Mouse (Mus musculus) CD8-positive naive resting alpha-beta T cell, adult 2 months (primary cell): ENCODE results near the gene Kdm4c.
"Not testable (repeated sequence)": the region's sequence is repeated elsewhere in the genome, so short reads cannot be mapped to it uniquely, and the experiment has no call there.

ENCODE experiments used
- DNase-seq, 2 experiments: peaks; one replicate each; pipeline ENCODE4 v3.0.0; 2022; ENCODE audit warnings: low read depth in 2 of 2, low spot score in 2 of 2

Gene Kdm4c

DNA sequence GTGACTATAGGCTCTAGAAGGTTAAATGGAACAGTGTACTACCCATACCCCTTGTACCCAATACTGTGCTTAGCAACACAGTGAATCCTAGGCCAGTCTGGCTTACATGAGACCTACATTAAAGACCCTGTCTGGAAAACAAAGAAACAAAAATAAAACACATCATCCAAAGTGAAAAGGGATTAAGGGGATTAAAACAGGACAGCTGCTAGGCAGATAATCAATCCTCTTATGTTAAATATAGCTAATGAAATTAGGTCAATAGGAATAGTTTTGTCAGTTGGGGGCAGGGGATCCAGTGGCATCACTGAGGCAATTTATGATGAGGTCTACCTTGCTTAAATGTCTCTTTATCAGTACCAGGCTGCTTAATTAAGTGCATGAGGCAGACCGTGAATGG lies at the start of gene Kdm4c:
Gene Kdm4c (plus strand): TSS at position 322 of the 400 bp plus-strand sequence.
- no peak for DNase-seq

DNA sequence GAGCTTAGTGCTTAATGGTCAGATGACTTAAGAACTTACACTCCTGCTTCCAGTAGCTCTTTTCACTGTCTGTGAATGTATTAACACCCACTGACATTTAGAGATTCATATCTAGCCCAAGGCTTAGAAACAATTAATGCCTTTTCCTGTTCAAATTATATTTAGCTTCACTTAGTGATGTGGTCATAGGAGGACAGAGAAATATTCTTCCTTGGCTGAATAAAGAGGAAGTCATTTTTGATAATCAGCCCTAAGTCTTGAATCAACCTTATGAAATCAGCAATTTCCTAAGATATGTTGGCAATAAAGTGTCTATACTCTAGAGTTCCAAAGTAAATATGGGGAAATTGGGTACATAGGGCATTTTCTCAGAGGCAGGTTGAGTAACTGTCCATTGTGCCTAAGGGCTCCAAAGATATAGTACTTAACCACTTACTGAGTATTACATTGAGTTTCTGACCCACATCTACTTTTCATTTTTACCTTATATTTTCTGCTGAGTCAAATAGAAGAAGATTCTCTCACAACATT lies 41.0 kb upstream of the Kdm4c start:
- no peak for DNase-seq

DNA sequence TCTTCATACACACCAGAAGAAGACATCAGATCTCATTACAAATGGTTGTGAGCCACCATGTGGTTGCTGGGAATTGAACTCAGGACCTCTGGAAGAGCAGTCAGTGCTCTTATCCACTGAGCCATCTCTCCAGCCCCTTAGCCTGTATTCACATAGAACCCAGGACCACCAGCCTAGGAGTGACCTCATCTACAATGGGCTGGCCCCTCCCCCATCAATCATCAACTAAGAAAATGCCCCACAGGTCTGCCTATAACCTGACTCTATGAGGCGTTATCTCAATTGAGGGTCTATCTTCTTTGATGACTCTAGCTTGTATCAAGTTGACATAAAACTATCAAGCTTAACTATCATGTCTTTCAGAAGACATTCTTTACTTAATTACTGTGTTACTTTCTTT lies 20.5 kb upstream of the Kdm4c start:
- DNase-seq = not testable (repeated sequence)

DNA sequence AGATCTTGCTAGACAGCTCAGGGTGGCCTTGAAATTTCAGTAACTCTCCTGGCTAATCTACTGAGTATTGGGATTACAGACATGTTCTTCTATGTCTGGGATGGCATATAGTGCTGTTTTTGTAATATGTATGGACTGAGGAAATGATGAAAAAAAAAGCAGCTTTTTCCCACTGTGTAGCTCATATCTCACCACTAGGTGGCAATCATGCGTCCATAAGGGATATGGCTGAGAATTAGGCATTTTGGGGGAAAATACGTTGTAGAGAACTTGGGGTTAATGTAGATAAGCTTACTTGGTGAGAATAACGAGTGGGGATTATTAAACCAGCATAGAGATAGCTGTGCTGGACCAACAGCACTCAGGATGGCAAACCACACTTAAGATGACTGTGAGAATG lies 19.9 kb upstream of the Kdm4c start:
- no peak for DNase-seq

DNA sequence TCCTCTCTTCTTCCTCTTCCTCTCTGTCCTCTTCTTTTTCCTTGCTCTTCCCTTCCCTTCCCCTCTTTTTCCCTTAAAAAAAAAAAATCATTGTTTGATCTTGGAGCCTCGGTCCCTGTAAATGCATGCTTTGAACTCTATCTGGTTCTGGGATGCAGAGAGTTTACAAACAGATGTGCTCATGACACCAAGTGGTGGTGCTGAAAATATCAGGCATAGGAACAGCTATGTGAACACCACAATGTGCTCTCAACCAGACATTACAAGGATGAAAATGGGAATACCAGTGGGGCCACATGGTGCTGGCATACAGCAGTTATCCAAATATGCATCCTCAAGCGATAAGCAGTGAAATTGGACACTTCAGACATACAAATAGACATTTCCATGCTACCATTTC lies 18.1 kb upstream of the Kdm4c start:
- no peak for DNase-seq

DNA sequence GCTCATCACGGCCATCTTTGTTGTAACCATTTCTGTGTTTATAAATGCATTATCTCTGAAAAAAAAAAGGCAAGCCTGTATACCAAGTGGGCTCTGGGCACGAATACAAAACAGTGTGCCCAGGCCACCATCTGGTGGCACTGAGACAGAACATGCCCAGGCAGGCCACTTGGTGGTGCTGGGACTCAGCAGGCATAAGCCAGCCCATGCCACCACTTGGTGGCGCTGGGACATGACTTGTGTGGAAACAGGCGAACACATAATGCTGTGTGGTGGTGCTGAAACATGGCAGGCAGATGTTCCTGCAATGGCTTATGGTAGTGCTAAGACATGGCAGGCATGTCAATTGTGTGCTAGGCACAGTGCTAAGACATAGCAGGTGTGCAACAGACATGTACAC lies 11.3 kb upstream of the Kdm4c start:
- DNase-seq = peak in 1 of 2 experiments; percentile 16

DNA sequence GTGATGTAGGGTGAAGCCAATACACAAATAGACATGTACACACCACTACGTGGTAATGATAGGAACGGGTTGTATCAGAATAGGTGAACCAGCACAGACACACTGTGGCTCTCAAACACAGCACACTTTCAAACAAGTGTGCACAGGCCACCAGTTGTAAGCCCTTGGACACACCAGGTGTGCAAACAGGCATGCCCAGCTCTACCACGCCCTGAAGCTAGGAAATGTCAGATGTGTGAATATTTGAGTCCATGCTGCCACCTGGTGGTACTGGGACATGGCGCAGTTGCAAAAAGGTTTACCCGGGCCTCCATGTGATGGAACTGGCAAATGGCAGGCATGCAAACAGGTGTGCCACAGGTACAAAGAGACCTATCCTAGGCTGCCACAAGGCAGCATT lies 10.9 kb upstream of the Kdm4c start:
- peak; percentile 16 to 57 for DNase-seq

DNA sequence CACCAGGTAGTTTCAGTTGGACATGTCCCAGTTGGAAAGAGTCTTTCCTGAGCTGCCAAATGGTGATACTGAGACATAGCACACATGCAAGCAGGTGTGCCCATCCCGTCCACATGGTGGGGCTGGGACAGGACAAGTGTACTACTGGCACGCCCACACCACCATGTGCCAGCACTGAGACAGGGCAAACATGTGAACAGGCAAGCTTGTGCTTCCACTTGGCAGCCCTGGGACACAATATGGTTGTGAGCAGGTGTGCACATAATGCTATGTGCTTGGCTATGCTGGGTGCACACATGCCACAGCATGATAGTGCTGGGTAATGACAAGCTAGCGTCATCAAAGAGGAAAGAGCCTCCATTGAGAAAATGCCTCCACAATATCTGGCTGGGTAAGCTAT lies 8.8 kb upstream of the Kdm4c start:
- DNase-seq = no peak

DNA sequence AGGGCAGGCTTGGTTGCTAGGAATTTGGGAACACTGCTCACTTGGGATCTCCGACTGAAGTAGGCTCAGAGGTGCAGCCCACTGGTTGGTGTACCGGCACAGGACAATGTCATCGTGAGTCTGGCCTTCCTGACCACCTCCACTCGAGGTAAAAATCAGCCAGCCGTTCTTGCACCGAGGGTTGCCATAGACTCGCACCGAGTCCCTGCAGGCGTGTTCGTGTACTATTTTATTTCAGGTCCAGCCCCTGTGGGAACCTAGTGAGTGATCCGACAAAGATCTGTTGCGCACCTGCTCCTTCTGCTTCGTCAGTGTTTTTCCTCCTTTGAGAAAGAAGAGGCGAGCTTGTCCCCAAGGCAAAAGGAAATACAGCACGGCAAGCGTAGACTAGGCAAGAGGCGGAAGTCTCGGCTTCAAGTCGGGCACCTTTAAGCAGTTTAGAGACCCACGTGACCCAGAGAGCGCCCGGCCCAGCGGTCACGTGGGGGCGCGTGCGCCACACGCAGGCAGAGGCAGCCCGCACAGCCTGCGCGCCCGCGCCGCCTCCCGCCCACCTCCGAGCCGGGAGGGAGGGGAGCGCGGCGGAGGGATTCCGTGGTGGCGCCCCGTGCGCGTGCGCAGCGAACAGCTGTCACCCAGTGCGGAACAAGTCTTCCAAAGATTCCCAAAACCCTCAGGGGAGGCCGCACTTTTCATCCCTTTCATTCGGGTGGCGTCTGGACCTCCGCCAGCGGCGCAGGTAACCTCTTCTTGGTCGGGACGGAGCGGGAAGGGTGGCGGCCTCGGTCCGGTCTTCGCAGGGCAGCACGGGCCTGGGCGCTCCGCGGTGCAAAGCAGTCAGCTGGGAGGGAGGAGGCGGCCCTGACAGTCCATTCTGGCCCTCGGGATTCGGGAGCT lies 9.3 kb downstream of the Kdm4c start:
- peak; percentile 95 for DNase-seq

DNA sequence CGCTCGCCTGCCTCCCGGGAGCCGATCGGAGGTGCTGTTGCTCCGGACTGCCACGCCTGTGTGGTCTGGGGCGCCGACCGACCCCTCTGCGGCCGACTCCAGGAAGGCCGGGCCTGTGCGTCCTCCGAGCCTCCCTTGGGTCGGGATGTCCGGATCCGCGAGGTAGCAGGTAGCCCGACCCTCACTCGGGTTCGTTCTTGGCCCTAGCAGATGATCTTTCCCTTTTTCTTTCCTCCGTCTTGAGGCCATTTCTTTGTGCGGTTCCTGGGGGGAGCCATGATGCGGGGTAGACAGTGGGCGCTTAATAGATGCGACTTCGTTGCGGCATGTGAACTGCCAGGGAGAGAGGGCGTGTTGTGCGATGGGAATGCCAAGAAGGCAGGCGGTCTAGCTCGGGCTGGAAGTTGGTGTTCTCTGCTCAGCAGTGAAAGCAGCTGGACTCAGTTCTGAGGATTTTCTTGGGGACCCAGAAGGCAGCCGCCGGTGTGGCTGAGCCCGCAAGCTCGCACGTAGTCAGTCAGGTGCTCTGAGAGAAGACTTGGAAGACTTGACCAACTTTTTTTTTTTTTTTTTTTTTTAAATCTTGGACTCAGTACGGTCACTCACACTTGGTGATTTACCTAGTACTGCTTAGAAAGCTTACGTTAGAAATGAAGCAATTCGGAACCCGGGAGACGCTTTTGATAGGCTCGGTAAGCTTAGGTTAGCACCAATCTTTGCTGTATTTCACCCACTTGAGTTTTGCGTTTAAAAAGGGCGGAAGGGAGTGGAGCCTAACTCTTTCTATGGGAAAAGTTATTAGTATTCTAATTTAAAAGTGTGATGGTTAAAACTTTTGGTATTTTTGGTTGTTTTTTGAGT lies 10.2 kb downstream of the Kdm4c start:
- DNase-seq = peak; percentile 34 to 42

DNA sequence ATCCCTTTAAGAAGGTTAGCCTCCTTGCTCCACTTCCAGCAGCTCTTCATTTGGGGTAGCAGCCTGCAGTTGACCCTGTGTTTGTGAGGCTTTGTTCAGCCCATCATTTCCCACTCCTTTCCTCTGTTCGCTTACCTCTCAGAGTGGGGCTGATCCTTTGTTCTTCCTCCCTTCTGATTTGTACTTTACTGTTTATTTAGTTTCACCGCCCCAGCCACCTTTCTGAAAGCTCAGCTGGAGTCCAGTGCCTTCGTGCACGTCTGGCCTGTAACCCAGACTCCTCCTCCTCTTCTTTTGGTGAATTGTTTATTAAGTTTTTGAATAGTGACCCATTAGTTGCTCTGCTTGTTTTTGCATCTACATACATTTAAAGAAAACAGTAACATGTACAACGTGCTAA lies 15.6 kb downstream of the Kdm4c start:
- no peak for DNase-seq

DNA sequence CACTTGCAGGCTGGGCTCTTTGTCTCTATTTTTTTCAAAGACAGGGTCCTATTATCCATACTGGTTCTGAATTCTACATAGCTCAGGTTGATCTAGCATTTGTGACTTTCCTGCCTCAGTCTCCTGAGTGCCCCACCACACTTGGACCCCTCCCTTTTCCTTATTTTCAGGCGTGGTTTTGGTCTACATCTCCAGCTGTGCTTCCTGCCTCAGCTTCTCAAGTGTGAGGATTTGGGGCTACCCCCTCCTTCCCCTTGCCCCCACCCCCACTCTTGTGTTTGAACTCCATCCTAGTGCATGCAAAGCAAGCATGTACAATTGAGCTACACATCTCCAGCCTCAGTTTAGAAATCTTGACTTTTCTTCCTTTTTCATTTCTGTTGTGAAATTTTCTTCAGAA lies 16.2 kb downstream of the Kdm4c start:
- DNase-seq = no peak

DNA sequence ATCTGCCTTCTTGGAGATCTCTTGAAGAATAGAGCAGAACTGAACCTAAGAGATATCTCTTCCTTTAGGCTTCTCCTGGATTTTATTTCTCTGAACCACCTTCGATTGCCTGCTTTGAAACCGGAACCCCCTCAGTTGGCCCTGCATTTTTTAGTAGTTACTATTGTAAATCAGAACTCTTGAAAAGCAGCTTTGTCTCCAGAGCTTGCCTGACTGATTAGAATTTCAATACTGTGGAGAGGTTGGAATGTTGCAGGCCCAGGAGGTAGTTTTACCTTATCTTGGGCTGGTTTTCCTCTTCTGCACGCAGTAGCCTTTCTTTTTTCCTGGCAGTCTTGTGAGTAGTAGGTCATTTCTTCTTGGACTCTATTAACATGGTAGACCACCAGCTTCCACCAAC lies 17.0 kb downstream of the Kdm4c start:
- DNase-seq = no peak

DNA sequence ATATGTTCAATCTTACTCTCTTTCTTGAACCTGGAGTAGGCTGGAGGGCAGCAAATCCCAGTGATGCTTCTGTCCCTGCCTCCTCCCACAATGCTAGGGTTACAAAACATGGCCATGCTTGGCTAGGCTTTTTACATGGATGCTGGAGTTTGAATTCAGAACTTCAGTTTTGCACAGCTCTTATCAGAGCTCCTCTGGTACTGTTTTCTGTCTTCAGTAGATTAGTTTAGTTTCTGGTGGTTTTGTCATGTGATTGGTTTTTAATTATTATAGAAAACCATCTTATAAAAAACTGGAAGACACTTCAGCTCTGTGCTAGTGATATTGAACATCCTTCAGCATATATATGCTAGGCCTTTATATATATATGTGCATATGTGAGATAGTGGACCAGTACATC lies 19.6 kb downstream of the Kdm4c start:
- no peak for DNase-seq

DNA sequence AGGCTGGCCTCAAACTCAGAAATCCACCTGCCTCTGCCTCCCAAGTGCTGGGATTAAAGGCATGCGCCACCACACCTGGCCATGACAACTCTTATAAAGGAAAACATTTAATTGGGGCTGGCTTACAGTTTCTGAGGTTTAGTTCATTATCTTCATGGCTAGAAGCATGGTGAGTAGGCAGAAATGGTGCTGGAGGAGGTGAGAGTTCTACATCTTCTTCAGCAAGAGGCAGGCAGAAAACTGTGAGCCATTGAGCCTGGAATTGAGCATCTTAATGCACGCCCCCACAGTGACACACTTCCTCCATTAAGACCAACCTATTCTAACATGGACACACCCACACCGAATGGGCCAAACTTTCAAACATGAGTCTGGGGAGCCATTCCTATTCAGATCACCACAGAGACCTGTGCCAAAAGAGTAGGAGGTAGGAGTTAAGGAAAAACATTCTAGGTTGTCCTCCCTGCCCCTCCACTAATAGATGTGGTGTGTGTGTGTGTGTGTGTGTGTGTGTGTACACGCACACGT lies 22.2 kb downstream of the Kdm4c start:
- no peak for DNase-seq

DNA sequence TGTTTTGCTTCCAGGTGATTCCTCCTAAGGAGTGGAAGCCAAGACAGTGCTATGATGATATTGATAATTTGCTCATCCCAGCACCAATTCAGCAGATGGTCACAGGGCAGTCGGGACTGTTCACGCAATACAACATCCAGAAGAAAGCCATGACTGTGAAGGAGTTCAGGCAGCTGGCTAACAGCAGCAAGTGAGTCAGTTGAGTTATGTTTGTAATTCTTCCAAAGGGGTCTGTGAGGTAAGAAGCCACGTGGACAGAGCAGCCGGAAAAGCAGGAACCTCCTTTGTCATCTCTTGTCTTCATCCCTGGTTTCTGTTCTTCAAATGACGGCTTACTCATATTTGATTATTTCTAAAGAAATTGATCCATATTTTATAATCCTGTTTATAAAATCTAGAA lies 28.9 kb downstream of the Kdm4c start:
- DNase-seq = no peak

DNA sequence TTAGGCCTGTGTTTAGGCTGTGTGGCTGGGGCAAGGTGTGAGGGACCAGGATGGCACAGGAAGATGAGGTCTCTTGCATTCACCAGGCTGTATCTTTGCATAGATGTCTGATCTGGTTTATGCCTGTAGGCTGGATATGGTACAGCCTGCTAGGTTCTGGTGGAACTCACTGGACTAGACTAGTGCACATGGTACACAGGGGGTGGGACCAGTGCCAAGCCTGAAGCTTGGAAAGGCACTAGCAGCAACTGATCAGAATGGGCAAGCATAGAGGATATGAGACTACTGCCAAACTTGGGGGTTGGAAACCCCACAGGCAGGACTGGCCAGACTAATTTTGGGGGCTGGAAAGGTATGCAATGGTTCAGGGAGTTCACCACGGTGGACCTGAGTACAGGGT lies 35.2 kb downstream of the Kdm4c start:
- no peak for DNase-seq

DNA sequence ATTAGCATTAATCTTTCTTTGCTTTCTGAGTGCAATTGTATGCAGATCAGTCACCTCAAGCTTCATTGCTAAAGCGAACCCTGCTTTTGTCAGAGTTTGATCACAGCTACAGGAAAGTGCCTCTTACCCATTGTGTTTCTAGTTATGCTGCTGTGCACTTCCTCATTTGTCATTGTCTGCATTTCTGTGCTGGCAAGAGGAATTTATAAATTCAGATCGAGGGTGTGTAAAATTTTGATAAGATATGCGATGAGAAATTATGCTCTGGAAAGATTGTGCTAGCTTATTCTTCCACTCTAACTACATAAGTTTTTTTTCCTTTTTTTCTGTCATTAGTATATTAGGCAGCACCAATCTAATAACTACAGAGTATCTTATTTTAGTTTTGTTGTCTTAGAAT lies 37.9 kb downstream of the Kdm4c start:
- no peak for DNase-seq

DNA sequence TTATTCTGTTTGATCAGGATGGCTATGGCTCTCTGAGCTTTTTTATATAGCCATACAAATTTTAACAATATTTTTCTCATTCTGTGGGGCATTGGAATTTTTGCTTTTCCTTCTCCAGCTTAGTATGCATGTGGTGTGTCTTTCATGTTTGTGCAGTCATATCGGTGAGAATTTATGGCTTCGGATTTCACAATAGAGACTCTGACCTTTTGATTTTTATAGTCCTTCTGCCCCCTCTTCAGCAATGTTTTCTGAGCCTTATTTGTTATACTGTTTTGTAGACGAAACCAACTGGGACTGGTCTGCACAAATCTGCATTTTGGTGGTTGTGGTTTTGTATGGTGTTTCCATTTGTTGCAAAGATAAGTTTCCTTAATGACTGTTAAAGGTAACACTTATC lies 45.6 kb downstream of the Kdm4c start:
- DNase-seq = no peak

DNA sequence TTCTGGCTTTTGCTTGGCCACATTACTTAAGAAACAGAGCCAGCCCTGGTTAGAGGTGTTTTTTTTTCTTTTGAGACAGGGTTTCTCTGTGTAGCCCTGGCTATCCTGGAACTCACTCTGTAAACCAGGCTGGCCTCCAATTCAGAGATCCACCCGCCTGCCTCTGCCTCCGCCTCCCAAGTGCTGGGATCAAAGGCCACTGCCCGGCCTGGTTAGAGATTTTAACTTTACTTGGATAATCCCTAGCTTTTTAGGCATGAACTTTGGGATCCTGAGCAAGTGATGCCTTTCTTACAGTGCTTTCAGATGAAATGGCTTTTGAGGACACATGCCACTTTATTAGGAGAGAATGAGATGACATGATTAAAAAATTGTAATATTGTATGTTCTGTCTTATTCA lies 52.4 kb downstream of the Kdm4c start:
- no peak for DNase-seq

DNA sequence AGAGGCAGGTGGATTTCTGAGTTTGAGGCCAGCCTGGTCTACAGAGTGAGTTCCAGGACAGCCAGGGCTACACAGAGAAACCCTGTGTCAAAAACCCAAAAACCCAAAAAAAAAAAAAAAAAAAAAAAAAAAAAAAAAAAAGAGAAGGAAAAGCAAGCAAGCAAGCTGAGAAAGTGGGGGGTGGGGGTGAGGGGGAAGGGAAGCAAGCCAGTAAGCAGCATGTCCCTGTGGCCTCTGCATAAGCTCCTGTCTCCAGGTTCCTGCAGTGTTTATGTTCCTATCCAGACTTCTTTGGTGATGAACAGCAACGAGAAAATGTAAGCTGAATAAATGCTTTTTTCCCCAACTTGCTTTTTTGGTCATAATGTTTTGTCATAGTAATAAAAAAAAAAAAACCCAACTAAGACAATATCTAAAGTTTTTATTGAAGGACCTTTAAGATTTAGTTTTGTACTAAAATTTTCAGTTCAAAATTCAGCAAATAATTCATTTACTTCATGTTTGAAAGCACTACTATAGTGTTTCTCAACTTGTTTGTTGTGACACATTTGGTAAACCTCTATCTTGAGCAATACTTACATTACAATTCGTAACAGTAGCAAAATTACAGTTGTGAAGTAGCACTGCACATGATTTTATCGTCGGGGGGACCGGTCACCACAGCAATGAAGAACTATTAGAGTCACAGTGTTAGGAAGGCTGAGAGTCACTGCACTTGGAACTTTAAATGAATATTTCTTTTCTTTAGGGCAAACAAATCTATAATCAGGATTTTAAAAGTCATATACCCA lies 63.2 kb downstream of the Kdm4c start:
- DNase-seq = no peak
